In genomic region chr10:127381743-127382134, GRCm38 (mm10) we compare ENCODE assay signal across 8 mouse cellular contexts. TPM values are rescaled to one million over a fixed set of nuclear protein-coding genes. Genes with fewer than 3 reads are reported as not detected.
A peak's percentile ranks its signal among the peaks of the same experiment; 100 is the strongest.
DNase-seq lines count a peak whose midpoint lies in the region; ATAC-seq and TF ChIP-seq lines count a peak whose summit lies in the region.

No protein-coding gene starts in this region.

- TF ChIP-seq POLR2A in limb, embryonic 14.5 days (IDR thresholded peaks at IDR 0.05; ENCODE audit: borderline replicate concordance, extremely low read depth, insufficient read depth, insufficient read length) = no peak

- 65% methylated on average over 2 of the region's 2 CpGs for WGBS in neural tube, embryonic 11.5 days
- WGBS in limb, embryonic 14.5 days = 51% methylated on average over 2 of the region's 2 CpGs
- 48% methylated on average over 2 of the region's 2 CpGs for WGBS in stomach, postnatal 0 days

- peak overlapping the region; percentile 97; the same call in 1 of the 2 replicates for H3K27ac ChIP-seq in neural tube, embryonic 11.5 days (ENCODE audit: low read depth, low read length)
- peak overlapping the region; percentile 96 for H3K27ac ChIP-seq in limb, embryonic 14.5 days (replicated peaks; ENCODE audit: low read depth, low read length)
- peak overlapping the region; percentile 56; the same call in 1 of the 2 replicates for H3K27ac ChIP-seq in stomach, postnatal 0 days (replicated peaks)

- TF ChIP-seq CTCF in stomach, postnatal 0 days (IDR thresholded peaks at IDR 0.05; ENCODE audit: low read depth) = no peak

- H3K36me3 ChIP-seq in neural tube, embryonic 11.5 days (ENCODE audit: control insufficient read depth, insufficient read depth, low read length) = no peaks in the 10 kb centered on the region
- no peaks in the 10 kb centered on the region for H3K36me3 ChIP-seq in limb, embryonic 14.5 days (ENCODE audit: control insufficient read depth, insufficient read depth, low read length)
- no peaks in the 10 kb centered on the region for H3K36me3 ChIP-seq in stomach, postnatal 0 days (ENCODE audit: control insufficient read depth, insufficient read depth, low read length)

- no peaks in the 10 kb centered on the region for H3K9me3 ChIP-seq in neural tube, embryonic 11.5 days (ENCODE audit: control insufficient read depth, low read length)
- no peaks in the 10 kb centered on the region for H3K9me3 ChIP-seq in limb, embryonic 14.5 days (ENCODE audit: control insufficient read depth, low read length)
- no peaks in the 10 kb centered on the region for H3K9me3 ChIP-seq in stomach, postnatal 0 days (ENCODE audit: control insufficient read depth, low read length)

- DNase-seq in adrenal gland, postnatal 14 days = peak; percentile 21
- DNase-seq in adrenal gland, adult 8-10 months = no peak
- no peak for DNase-seq in neural tube, embryonic 11.5 days (ENCODE audit: low spot score)
- DNase-seq in neural tube, embryonic 10.5 days (ENCODE audit: extremely low spot score, low spot score) = no peak
- no peak for DNase-seq in limb, embryonic 14.5 days (ENCODE audit: low spot score)
- DNase-seq in stomach, postnatal 0 days (ENCODE audit: low spot score) = no peak
- no peak for DNase-seq in right cerebral cortex, adult 18-20 months
- DNase-seq in retina, postnatal 1 day = no peak

- no peaks in the 10 kb centered on the region for H3K27me3 ChIP-seq in neural tube, embryonic 11.5 days (ENCODE audit: control insufficient read depth, insufficient read depth, low read length)
- H3K27me3 ChIP-seq in limb, embryonic 14.5 days (ENCODE audit: control insufficient read depth, insufficient read depth, low read length) = no peaks in the 10 kb centered on the region
- H3K27me3 ChIP-seq in stomach, postnatal 0 days (ENCODE audit: control insufficient read depth, insufficient read depth, low read length) = no peaks in the 10 kb centered on the region

- ATAC-seq in neural tube, embryonic 11.5 days (ENCODE audit: insufficient read depth, low FRiP score, low TSS enrichment) = no peak
- no peak for ATAC-seq in limb, embryonic 14.5 days (ENCODE audit: low FRiP score, low read depth)
- no peak for ATAC-seq in stomach, postnatal 0 days (ENCODE audit: low FRiP score, low TSS enrichment)

- peak overlapping the region; percentile 78; the same call in 1 of the 2 replicates for H3K4me3 ChIP-seq in neural tube, embryonic 11.5 days (ENCODE audit: low read depth, low read length)
- H3K4me3 ChIP-seq in limb, embryonic 14.5 days (replicated peaks; ENCODE audit: low read length) = peak overlapping the region; percentile 73
- H3K4me3 ChIP-seq in stomach, postnatal 0 days (ENCODE audit: low read depth, low read length) = no peak overlapping the region

- no peak for TF ChIP-seq EP300 in stomach, postnatal 0 days (optimal IDR thresholded peaks at IDR 0.05)

- peak overlapping the region; percentile 85 for H3K9ac ChIP-seq in neural tube, embryonic 11.5 days (ENCODE audit: low read length)
- peak overlapping the region; percentile 88 for H3K9ac ChIP-seq in limb, embryonic 14.5 days (ENCODE audit: low read depth, low read length, severe bottlenecking)
- no peak overlapping the region for H3K9ac ChIP-seq in stomach, postnatal 0 days (ENCODE audit: low read length)

- peak overlapping the region; percentile 68 for H3K4me2 ChIP-seq in neural tube, embryonic 11.5 days (ENCODE audit: low read depth)
- peak overlapping the region; percentile 62 for H3K4me2 ChIP-seq in limb, embryonic 14.5 days (replicated peaks; ENCODE audit: low read depth, low read length, severe bottlenecking)
- H3K4me2 ChIP-seq in stomach, postnatal 0 days (replicated peaks; ENCODE audit: low read depth) = peak overlapping the region; percentile 77

- H3K4me1 ChIP-seq in neural tube, embryonic 11.5 days (ENCODE audit: control insufficient read depth, insufficient read depth, low read length) = peaks cover 5% of the 10 kb centered on the region; the same call in 1 of the 2 replicates
- H3K4me1 ChIP-seq in limb, embryonic 14.5 days (ENCODE audit: control insufficient read depth, insufficient read depth, low read length) = peaks cover 9% of the 10 kb centered on the region
- no peaks in the 10 kb centered on the region for H3K4me1 ChIP-seq in stomach, postnatal 0 days (replicated peaks; ENCODE audit: control insufficient read depth, insufficient read depth)

RNA-seq across cellular contexts. Expression of gene R3hdm2, which starts 1.6 kb away (rescaled TPM):
- 113 TPM in 2 replicates for total RNA-seq in adrenal gland, postnatal 14 days (2021)
- total RNA-seq in adrenal gland, adult 8-10 months (2022) = 100 to 1,000 TPM; 116 to 158 (median 131) TPM
- polyA plus RNA-seq in neural tube, embryonic 11.5 days (2014; fragmentation: Nextera tagmentation; extraction: Ambion mirVana) = 25.4 and 27.4 TPM in 2 replicates
- 58.0 and 85.5 TPM in 2 replicates for polyA plus RNA-seq in limb, embryonic 14.5 days (2012; rRNA removed)
- polyA plus RNA-seq in limb, embryonic 14.5 days (2014; fragmentation: Nextera tagmentation; extraction: Ambion mirVana) = 38.3 and 39.5 TPM in 2 replicates
- 14.3 and 17.6 TPM in 2 replicates for polyA plus RNA-seq in stomach, postnatal 0 days (2015; fragmentation: Nextera tagmentation; extraction: Ambion mirVana)

RNA-seq across cellular contexts. Expression of gene Inhbc, which starts 11.5 kb away (rescaled TPM):
- total RNA-seq in adrenal gland, postnatal 14 days (2021) = 0.79 and 14.4 TPM in 2 replicates
- total RNA-seq in adrenal gland, adult 8-10 months (2022) = not detected
- polyA plus RNA-seq in neural tube, embryonic 11.5 days (2014; fragmentation: Nextera tagmentation; extraction: Ambion mirVana) = not detected in 2 replicates
- not detected in 2 replicates for polyA plus RNA-seq in limb, embryonic 14.5 days (2012; rRNA removed)
- polyA plus RNA-seq in limb, embryonic 14.5 days (2014; fragmentation: Nextera tagmentation; extraction: Ambion mirVana) = not detected in 2 replicates
- polyA plus RNA-seq in stomach, postnatal 0 days (2015; fragmentation: Nextera tagmentation; extraction: Ambion mirVana) = 0.15 TPM in 1 of 2 replicates, not detected in the other

RNA-seq across cellular contexts. Expression of gene Inhbe, which starts 27.5 kb away (rescaled TPM):
- total RNA-seq in adrenal gland, postnatal 14 days (2021) = 0.82 TPM in 1 of 2 replicates, not detected in the other
- total RNA-seq in adrenal gland, adult 8-10 months (2022) = under 1 TPM in 1 of 4 experiments, not detected in 3; 0.11 TPM
- polyA plus RNA-seq in neural tube, embryonic 11.5 days (2014; fragmentation: Nextera tagmentation; extraction: Ambion mirVana) = not detected in 2 replicates
- polyA plus RNA-seq in limb, embryonic 14.5 days (2012; rRNA removed) = 0.01 TPM in 1 of 2 replicates, not detected in the other
- polyA plus RNA-seq in limb, embryonic 14.5 days (2014; fragmentation: Nextera tagmentation; extraction: Ambion mirVana) = not detected in 2 replicates
- 0.02 and 0.12 TPM in 2 replicates for polyA plus RNA-seq in stomach, postnatal 0 days (2015; fragmentation: Nextera tagmentation; extraction: Ambion mirVana)

RNA-seq across cellular contexts. Expression of gene Gli1, which starts 40.0 kb away (rescaled TPM):
- 3.9 and 4.7 TPM in 2 replicates for total RNA-seq in adrenal gland, postnatal 14 days (2021)
- 1 to 10 TPM; 4.4 to 6.4 (median 5.2) TPM for total RNA-seq in adrenal gland, adult 8-10 months (2022)
- 3.8 and 4.6 TPM in 2 replicates for polyA plus RNA-seq in neural tube, embryonic 11.5 days (2014; fragmentation: Nextera tagmentation; extraction: Ambion mirVana)
- 118 and 157 TPM in 2 replicates for polyA plus RNA-seq in limb, embryonic 14.5 days (2012; rRNA removed)
- polyA plus RNA-seq in limb, embryonic 14.5 days (2014; fragmentation: Nextera tagmentation; extraction: Ambion mirVana) = 16.4 and 19.9 TPM in 2 replicates
- 2.3 and 2.4 TPM in 2 replicates for polyA plus RNA-seq in stomach, postnatal 0 days (2015; fragmentation: Nextera tagmentation; extraction: Ambion mirVana)

RNA-seq across cellular contexts. Expression of gene Arhgap9, which starts 60.0 kb away (rescaled TPM):
- total RNA-seq in adrenal gland, postnatal 14 days (2021) = 2.1 and 15.2 TPM in 2 replicates
- total RNA-seq in adrenal gland, adult 8-10 months (2022) = 1 to 10 TPM; 2.2 to 5.0 (median 3.6) TPM
- polyA plus RNA-seq in neural tube, embryonic 11.5 days (2014; fragmentation: Nextera tagmentation; extraction: Ambion mirVana) = 1.1 and 1.8 TPM in 2 replicates
- 5.5 and 5.8 TPM in 2 replicates for polyA plus RNA-seq in limb, embryonic 14.5 days (2012; rRNA removed)
- polyA plus RNA-seq in limb, embryonic 14.5 days (2014; fragmentation: Nextera tagmentation; extraction: Ambion mirVana) = 5.6 and 7.5 TPM in 2 replicates
- 5.2 and 5.7 TPM in 2 replicates for polyA plus RNA-seq in stomach, postnatal 0 days (2015; fragmentation: Nextera tagmentation; extraction: Ambion mirVana)
